Mouse (Mus musculus): ENCODE results near the gene Ubap1l. TPM values are rescaled to one million over a fixed set of nuclear protein-coding genes. Genes with fewer than 3 reads are reported as not detected.

Gene Ubap1l
- polyA plus RNA-seq, 1 experiment from 2014 or later, result 2.2 TPM

DNA sequence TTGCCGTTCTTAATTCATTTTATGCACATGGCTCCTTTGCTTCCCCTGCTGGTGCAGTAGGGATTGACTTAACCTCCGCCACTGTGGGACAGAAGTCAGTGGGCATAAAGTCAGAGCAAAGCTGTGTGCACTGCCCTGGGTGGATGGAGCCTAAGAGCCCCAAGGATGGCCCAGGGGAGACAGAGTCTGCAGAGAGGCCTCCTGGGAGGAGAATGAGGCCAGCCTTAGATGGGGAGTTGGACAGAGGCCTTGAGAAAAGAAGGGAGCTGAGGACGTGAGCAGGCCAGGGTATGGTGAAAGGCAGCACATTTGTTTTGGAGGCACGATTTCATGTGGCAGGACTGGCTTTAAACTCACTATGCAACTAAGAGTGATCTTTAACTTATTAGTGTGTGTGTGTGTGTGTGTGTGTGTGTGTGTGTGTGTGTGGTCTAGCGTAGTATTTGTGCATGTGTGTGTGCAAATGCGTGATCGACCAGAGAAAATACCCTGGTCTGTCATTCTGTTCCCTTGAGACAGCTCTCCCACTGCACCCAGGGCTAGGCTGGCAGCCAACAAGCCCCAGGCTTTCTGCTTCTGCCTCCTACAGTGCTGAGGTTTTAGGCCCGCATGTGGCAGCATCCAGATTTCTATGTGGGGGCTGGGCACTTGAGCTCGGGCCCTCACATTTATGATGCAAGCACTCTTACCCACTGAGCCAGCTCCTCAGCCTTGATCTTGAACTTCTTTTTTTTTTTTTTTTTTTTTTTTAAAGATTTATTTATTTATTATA is 14.5 kb downstream of the Ubap1l start:
- H3K9me3 ChIP-seq, result no peaks in the 10 kb centered on the region
- no peak overlapping the region for H3K4me2 ChIP-seq (replicated peaks)
- H3K9ac ChIP-seq (replicated peaks), result no peak overlapping the region
- no peak overlapping the region for H3K27ac ChIP-seq
- H3K27me3 ChIP-seq, result no peaks in the 10 kb centered on the region
- no peak for ATAC-seq
- H3K4me3 ChIP-seq (replicated peaks), result no peak overlapping the region
- peaks cover 53% of the 10 kb centered on the region for H3K36me3 ChIP-seq
- 88% methylated on average over 9 of the region's 9 CpGs for WGBS
- no peaks in the 10 kb centered on the region for H3K4me1 ChIP-seq (replicated peaks)

GRCm38 (mm10) chr9:65381017-65381590 is 20.3 kb downstream of the Ubap1l start:
- no peaks in the 10 kb centered on the region for H3K4me1 ChIP-seq (replicated peaks)
- no peak overlapping the region for H3K9ac ChIP-seq (replicated peaks)
- no peak overlapping the region for H3K27ac ChIP-seq
- no peaks in the 10 kb centered on the region for H3K27me3 ChIP-seq
- no peak for ATAC-seq
- H3K4me2 ChIP-seq (replicated peaks), result no peak overlapping the region
- no peak overlapping the region for H3K4me3 ChIP-seq (replicated peaks)
- WGBS, result 81% methylated on average over 4 of the region's 4 CpGs
- peaks cover 20% of the 10 kb centered on the region for H3K36me3 ChIP-seq
- H3K9me3 ChIP-seq, result no peaks in the 10 kb centered on the region

- Histone ChIP-seq H3K27me3 (no peaks in the 10 kb centered on the region), H3K27ac (no peak overlapping the region), H3K36me3 (peaks cover 11% of the 10 kb centered on the region), H3K9me3 (no peaks in the 10 kb centered on the region), H3K4me2 (replicated peaks) (no peak overlapping the region), H3K4me3 (replicated peaks) (no peak overlapping the region), H3K4me1 (replicated peaks) (no peaks in the 10 kb centered on the region; the same call in 1 of the 2 replicates), H3K9ac (replicated peaks) (no peak overlapping the region)
- no peak for ATAC-seq
- 78% methylated on average over 6 of the region's 6 CpGs for WGBS
Measured at GRCm38 (mm10) chr9:65382031-65382750, 21.4 kb downstream of the Ubap1l start.

DNA sequence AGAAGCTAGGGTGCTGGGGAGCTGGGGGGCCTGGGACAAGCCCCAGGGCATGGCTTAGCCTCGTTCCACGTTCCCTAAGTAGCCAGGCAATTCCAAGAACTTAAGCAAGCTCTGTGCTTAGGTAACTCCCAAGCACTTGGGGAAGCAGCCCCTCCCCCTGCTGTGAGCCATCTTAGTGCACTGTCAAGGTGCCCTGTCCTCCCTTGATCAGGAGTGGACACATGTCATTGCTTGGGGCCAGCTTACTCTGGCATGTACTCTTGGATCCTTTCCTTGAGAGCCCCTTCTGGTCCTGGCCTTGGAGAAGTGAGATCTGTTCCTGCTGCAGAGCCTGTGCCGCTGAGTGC is 21.9 kb downstream of the Ubap1l start:
- Histone ChIP-seq H3K9ac (replicated peaks) (no peak overlapping the region), H3K9me3 (no peaks in the 10 kb centered on the region), H3K27ac (no peak overlapping the region), H3K4me1 (replicated peaks) (no peaks in the 10 kb centered on the region; the same call in 1 of the 2 replicates), H3K4me2 (replicated peaks) (no peak overlapping the region), H3K36me3 (peaks cover 6% of the 10 kb centered on the region; the same call in 1 of the 2 replicates), H3K4me3 (replicated peaks) (no peak overlapping the region), H3K27me3 (no peaks in the 10 kb centered on the region)
- no peak for ATAC-seq
- WGBS, result 60% methylated on average over 3 of the region's 3 CpGs

DNA sequence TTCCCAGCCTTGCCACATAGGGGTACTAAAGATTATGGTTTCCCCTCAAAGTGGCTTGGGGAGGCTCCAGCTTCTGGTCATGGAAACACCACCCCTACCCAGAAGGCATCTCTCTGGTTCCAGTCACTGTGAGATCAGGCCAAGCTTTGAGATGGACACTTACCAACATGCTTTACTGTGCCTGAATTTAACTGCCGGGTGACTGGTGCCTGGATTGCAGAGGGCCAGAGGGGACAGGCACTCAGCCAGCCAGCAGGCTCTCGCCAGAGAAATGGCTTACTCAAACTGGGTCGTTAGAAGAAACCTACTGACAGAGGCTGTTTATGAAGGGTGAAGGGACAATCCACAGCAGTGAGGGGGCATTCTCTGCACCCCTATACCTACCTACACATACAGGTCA is 23.4 kb downstream of the Ubap1l start:
- Histone ChIP-seq H3K27ac (no peak overlapping the region), H3K9me3 (no peaks in the 10 kb centered on the region), H3K4me2 (replicated peaks) (no peak overlapping the region), H3K36me3 (no peaks in the 10 kb centered on the region), H3K4me3 (replicated peaks) (no peak overlapping the region), H3K27me3 (peaks cover 11% of the 10 kb centered on the region), H3K9ac (replicated peaks) (no peak overlapping the region), H3K4me1 (replicated peaks) (no peaks in the 10 kb centered on the region; the same call in 1 of the 2 replicates)
- WGBS, result 62% methylated on average over 3 of the region's 3 CpGs
- ATAC-seq, result no peak

DNA sequence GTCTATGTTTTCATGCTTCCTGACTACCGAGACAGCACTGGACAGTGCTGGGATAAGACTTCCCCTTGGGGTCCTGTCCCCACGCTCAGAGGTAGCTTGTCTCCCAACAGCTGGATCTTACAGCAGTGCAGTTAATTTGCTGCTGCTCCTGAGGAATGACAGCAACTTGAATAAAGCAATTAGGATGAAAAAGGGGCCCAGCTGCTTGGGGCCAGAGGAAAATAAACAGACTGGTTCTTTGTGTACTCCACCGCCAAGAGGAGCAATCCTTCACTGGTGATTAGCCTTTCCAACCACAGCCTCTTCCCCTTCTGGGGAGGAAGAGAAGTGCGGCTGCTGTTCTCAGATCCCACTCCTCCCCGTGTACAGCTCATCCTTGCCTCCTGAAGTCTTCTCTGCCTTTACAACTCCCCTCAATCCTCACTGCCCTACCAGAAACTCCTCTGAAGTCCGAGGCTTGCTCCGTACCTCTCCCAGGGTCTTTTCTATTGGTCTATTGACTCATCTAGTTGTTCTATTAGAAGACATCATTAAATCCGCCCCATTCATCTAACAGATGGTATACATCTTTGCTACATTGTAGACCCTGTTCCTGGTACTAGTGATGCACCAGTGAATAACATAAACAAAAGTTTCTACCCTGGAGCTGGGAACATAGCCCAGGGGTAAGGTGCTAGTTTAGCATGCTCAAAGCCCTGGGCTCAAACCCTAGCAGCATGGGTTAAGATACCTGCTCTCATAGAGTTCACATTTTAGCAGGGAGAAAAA is 25.7 kb downstream of the Ubap1l start:
- no peak overlapping the region for H3K9ac ChIP-seq (replicated peaks)
- H3K9me3 ChIP-seq, result no peaks in the 10 kb centered on the region
- no peak overlapping the region for H3K4me3 ChIP-seq (replicated peaks)
- H3K27me3 ChIP-seq, result peaks cover 34% of the 10 kb centered on the region
- H3K4me1 ChIP-seq (replicated peaks), result peaks cover 8% of the 10 kb centered on the region
- no peak overlapping the region for H3K4me2 ChIP-seq (replicated peaks)
- ATAC-seq, result no peak
- no peak overlapping the region for H3K27ac ChIP-seq
- no peaks in the 10 kb centered on the region for H3K36me3 ChIP-seq
- WGBS, result 41% methylated on average over 8 of the region's 8 CpGs

DNA sequence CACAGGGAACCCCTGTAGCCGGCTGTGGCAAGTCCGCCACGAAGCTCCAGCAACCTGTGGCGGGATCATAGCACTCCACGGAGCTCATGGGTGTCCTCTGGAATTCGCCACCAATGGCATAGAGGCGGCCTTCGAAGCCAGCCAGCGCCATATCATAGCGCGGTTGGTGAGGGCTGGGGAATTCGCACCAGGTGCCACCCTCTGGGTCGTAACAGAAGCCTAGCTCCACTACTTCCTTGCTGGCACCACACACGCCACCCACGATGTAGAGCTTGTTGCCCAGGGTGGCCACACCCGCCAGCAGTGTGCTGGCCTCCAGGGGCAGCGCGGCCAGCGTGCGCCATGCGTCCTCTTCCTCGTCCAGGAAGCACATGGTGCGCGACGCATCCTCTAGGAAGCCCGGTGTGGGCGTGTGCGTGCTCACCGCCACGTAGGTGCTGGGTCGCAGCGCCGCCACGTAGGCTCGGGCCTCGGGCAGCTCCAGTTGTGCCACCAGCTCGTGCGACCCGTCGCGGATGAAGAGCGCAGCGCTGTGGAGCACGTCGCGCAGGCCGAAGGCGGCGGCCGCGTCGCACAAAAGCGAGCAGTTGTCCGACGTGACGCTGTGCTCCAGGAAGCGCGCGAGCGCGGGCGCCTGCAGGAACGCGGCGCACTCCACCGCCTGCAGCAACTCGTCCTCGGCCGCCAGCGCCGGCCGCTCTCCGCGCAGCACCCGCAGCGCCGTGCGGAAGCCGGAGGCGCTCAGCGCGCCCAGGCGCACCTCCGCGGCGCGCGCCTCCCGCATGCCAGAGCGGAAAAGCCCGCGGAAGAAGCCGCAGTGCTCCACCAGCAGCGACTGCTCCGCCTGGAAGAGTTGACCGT is 30.1 kb downstream of the Ubap1l start:
- H3K9me3 ChIP-seq, result no peaks in the 10 kb centered on the region
- ATAC-seq, result peak; percentile 37
- WGBS, result 20% methylated on average over 90 of the region's 96 CpGs
- H3K36me3 ChIP-seq, result no peaks in the 10 kb centered on the region
- H3K27ac ChIP-seq, result no peak overlapping the region
- H3K4me2 ChIP-seq (replicated peaks), result peak overlapping the region; percentile 54
- H3K4me1 ChIP-seq (replicated peaks), result peaks cover 9% of the 10 kb centered on the region
- H3K27me3 ChIP-seq, result peaks cover 56% of the 10 kb centered on the region
- H3K9ac ChIP-seq (replicated peaks), result peak overlapping the region; percentile 42; the same call in 1 of the 2 replicates
- H3K4me3 ChIP-seq (replicated peaks), result peak overlapping the region; percentile 41

DNA sequence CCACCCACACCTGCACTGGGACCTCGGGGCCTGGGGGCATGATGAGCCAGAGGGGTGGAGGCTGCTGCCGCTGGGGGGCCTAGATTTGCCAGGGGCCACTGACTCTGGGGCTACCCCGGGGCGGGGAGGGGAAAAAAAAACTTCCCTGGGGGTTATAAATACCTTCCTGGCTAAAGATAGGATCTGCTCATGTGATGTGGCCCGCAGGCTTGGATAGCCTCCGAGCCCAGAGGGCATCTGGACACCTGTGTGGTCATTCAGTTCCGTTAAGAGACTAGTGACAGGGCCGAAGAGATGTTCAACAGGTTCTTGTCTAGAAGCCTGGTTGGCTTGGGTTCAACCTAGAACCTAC is 30.7 kb downstream of the Ubap1l start, which contains the start of gene Kbtbd13:
Gene Kbtbd13, minus strand, starts transcription at position 40 of the 352 bp plus-strand sequence.
- H3K9ac ChIP-seq (replicated peaks), result peak within 1 kb of the TSS; percentile 42; the same call in 1 of the 2 replicates
- no peak for ATAC-seq
- WGBS, result 54% methylated on average over 8 of the region's 8 CpGs
- no peaks in the 10 kb centered on the region for H3K36me3 ChIP-seq
- H3K4me1 ChIP-seq (replicated peaks), result peaks cover 9% of the 10 kb centered on the region
- peak within 1 kb of the TSS; percentile 41 for H3K4me3 ChIP-seq (replicated peaks)
- peak within 1 kb of the TSS; percentile 54 for H3K4me2 ChIP-seq (replicated peaks)
- no peaks in the 10 kb centered on the region for H3K9me3 ChIP-seq
- peaks cover 56% of the 10 kb centered on the region for H3K27me3 ChIP-seq
- no peak within 1 kb of the TSS for H3K27ac ChIP-seq

- H3K27me3 ChIP-seq, result peaks cover 56% of the 10 kb centered on the region
- no peak overlapping the region for H3K4me3 ChIP-seq (replicated peaks)
- 33% methylated on average over 6 of the region's 6 CpGs for WGBS
- no peak overlapping the region for H3K4me2 ChIP-seq (replicated peaks)
- H3K9me3 ChIP-seq, result no peaks in the 10 kb centered on the region
- no peak overlapping the region for H3K9ac ChIP-seq (replicated peaks)
- peaks cover 9% of the 10 kb centered on the region for H3K4me1 ChIP-seq (replicated peaks)
- no peaks in the 10 kb centered on the region for H3K36me3 ChIP-seq
- ATAC-seq, result no peak
- H3K27ac ChIP-seq, result no peak overlapping the region
Measured at GRCm38 (mm10) chr9:65392638-65393364, 32.0 kb downstream of the Ubap1l start.

- Histone ChIP-seq H3K4me1 (replicated peaks) (peaks cover 16% of the 10 kb centered on the region), H3K4me3 (replicated peaks) (no peak overlapping the region), H3K9ac (replicated peaks) (no peak overlapping the region), H3K4me2 (replicated peaks) (no peak overlapping the region), H3K27me3 (peaks cover 52% of the 10 kb centered on the region), H3K27ac (no peak overlapping the region), H3K9me3 (no peaks in the 10 kb centered on the region), H3K36me3 (no peaks in the 10 kb centered on the region)
- WGBS, result 66% methylated on average over 2 of the region's 2 CpGs
- ATAC-seq, result no peak
Measured at GRCm38 (mm10) chr9:65393606-65394005, 32.8 kb downstream of the Ubap1l start.

Measured in midbrain, embryonic 13.5 days (tissue).